Mouse (Mus musculus): ENCODE measurements around the gene Adcy10. TPM values are rescaled to one million over a fixed set of nuclear protein-coding genes. Genes with fewer than 3 reads are reported as not detected.

Gene Adcy10
- polyA plus RNA-seq, 1 experiment: not detected

GRCm38 (mm10) chr1:165610321-165610999 is 125.5 kb downstream of the Adcy10 start:
- Histone ChIP-seq H3K27me3 (replicated peaks) (peaks cover 31% of the 10 kb centered on the region), H3K9me3 (peaks cover 7% of the 10 kb centered on the region), H3K36me3 (replicated peaks; ENCODE audit: low read length) (no peaks in the 10 kb centered on the region), H3K4me3 (replicated peaks) (no peak overlapping the region), H3K4me1 (peaks cover 15% of the 10 kb centered on the region)
- TF ChIP-seq FLI1 (IDR thresholded peaks at IDR 0.05; ENCODE audit: low read length): no peak
- no peak for TF ChIP-seq GATA1 (IDR thresholded peaks at IDR 0.05; ENCODE audit: borderline replicate concordance, low read length)

DNA sequence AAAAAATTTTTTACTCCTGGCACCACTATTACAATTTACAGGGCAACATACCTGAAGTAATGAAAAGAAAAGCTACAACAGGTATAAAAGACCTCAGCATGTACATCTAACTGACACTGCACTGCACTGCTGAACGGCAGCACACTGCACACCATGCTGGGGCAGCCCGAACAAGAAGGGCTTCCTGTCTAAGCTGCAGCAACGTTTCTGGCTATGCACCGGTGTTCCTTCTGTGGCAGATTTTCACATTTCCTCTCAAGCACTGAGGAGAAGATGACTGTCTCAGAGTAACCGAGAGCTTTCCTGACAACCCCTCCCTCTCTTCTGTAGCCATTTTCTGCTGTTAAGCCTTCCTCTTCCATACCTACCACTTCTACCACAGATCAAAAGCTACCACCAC is 127.7 kb downstream of the Adcy10 start:
- Histone ChIP-seq H3K36me3 (replicated peaks; ENCODE audit: low read length) (no peaks in the 10 kb centered on the region), H3K4me1 (peaks cover 15% of the 10 kb centered on the region), H3K4me3 (replicated peaks) (no peak overlapping the region), H3K9me3 (peaks cover 8% of the 10 kb centered on the region), H3K27me3 (replicated peaks) (peaks cover 21% of the 10 kb centered on the region)
- TF ChIP-seq FLI1 (IDR thresholded peaks at IDR 0.05; ENCODE audit: low read length) (no peak), GATA1 (IDR thresholded peaks at IDR 0.05; ENCODE audit: borderline replicate concordance, low read length) (no peak)

- Histone ChIP-seq H3K4me1 (peaks cover 20% of the 10 kb centered on the region), H3K36me3 (replicated peaks; ENCODE audit: low read length) (no peaks in the 10 kb centered on the region), H3K9me3 (peaks cover 8% of the 10 kb centered on the region), H3K27me3 (replicated peaks) (peaks cover 22% of the 10 kb centered on the region), H3K4me3 (replicated peaks) (no peak overlapping the region)
- TF ChIP-seq GATA1 (IDR thresholded peaks at IDR 0.05; ENCODE audit: borderline replicate concordance, low read length): no peak
Measured at GRCm38 (mm10) chr1:165613926-165614325, 128.9 kb downstream of the Adcy10 start.

DNA sequence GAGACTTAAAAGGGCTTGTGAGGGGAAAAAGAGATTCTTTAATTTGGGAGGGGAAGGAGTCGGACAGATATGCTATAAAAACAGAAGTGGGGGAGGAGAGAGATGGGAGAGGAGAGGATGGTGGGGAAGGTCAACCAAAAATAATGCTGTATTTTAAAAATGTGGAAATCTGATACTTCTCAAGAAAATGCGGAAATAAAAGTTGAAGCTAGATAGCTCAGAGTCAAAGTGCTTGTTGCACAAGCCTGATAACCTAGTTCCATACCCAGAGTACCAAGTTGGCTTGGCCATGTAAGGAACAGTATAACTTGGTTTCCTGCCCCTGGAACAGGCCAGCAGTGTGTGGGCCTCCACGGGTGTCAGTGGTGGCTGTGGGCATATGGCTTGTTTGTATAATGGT is 129.8 kb downstream of the Adcy10 start:
- Histone ChIP-seq H3K9me3 (peaks cover 8% of the 10 kb centered on the region), H3K36me3 (replicated peaks; ENCODE audit: low read length) (no peaks in the 10 kb centered on the region), H3K4me3 (replicated peaks) (no peak overlapping the region), H3K27me3 (replicated peaks) (peaks cover 24% of the 10 kb centered on the region), H3K4me1 (peaks cover 16% of the 10 kb centered on the region)
- TF ChIP-seq FLI1 (IDR thresholded peaks at IDR 0.05; ENCODE audit: low read length) (no peak), GATA1 (IDR thresholded peaks at IDR 0.05; ENCODE audit: borderline replicate concordance, low read length) (no peak)

DNA sequence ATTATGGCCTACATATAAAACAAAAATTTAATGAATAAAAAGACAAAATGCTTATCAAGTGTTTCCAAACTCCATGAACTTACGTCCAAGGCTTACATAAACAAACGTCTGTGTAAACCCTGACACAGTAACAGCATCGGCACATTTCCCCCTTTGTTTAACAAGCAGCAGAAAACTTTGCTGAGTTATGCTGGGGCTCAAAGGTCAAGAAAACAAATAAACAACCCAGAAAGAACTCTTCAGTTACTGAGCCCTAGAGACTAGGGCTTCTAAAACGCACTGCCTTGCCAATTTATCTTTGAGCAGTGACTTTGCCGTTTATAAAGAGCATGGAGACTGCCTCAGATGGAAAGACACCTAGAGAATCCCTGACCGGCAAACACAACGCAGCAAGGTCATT is 131.7 kb downstream of the Adcy10 start:
- Histone ChIP-seq H3K36me3 (replicated peaks; ENCODE audit: low read length) (no peaks in the 10 kb centered on the region), H3K4me1 (peaks cover 9% of the 10 kb centered on the region), H3K27me3 (replicated peaks) (peaks cover 21% of the 10 kb centered on the region), H3K9me3 (peaks cover 8% of the 10 kb centered on the region), H3K4me3 (replicated peaks) (no peak overlapping the region)
- TF ChIP-seq FLI1 (IDR thresholded peaks at IDR 0.05; ENCODE audit: low read length): no peak
- no peak for TF ChIP-seq GATA1 (IDR thresholded peaks at IDR 0.05; ENCODE audit: borderline replicate concordance, low read length)

DNA sequence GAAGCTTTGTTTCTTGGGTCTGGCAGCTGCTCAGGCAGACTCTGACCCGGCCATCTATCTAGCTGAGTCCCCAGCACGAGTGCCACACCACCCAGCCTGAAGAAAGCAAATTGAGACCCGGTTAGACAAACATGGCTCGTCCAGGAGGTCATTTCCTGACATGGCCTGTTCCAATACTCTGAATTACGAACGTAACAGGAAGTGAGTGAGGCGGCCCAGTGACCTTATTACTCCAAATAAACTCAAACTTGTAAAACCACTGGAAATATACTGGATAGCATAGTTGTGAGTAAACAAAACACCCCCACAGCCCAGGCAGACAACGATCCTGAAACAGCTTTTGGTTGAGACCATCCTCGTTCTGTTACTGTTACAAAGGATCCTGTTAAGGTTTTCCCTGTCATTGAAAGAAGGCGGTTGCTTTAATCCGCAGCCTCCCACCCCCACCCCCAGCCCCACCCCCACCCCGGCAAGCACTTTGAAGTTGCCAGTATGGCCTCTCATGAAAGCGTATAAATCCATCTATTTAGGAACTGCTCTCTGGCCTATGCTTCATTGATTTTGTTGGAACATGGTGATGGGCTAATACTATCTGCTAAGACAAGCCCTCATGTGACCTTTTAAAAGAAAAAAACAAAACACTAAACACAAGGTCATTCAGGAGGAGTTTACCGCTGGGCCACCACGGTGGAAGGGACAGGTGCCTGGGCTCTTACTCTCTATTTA is 132.3 kb downstream of the Adcy10 start:
- H3K36me3 ChIP-seq (replicated peaks; ENCODE audit: low read length): no peaks in the 10 kb centered on the region
- no peak overlapping the region for H3K4me3 ChIP-seq (replicated peaks)
- peaks cover 8% of the 10 kb centered on the region for H3K9me3 ChIP-seq
- peaks cover 21% of the 10 kb centered on the region for H3K27me3 ChIP-seq (replicated peaks)
- peaks cover 9% of the 10 kb centered on the region for H3K4me1 ChIP-seq
- TF ChIP-seq GATA1 (IDR thresholded peaks at IDR 0.05; ENCODE audit: borderline replicate concordance, low read length): no peak
- TF ChIP-seq FLI1 (IDR thresholded peaks at IDR 0.05; ENCODE audit: low read length): no peak

DNA sequence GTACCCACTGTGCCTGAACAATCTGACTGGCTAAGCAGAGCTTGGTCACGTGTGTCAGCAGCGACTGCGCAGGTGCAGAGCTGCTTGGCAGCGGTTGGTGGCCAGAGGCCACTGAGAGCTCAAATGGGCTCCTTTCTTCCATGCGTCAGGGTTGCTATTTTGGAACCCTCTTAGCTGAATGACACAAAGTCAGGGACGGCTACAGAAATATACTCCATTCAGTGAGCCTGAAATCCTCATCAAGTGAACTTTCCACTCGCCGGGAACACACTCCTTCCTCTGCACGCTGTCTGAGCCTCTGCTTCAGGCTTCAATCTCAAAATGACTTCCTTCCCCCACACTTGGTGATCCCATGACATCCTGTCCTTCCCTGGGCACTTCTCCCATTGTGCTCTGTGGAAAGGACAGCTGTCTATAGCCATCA is 133.2 kb downstream of the Adcy10 start:
- Histone ChIP-seq H3K9me3 (peaks cover 8% of the 10 kb centered on the region), H3K4me1 (peaks cover 5% of the 10 kb centered on the region; the same call in 1 of the 2 replicates), H3K36me3 (replicated peaks; ENCODE audit: low read length) (no peaks in the 10 kb centered on the region), H3K27me3 (replicated peaks) (peaks cover 17% of the 10 kb centered on the region), H3K4me3 (replicated peaks) (no peak overlapping the region)
- TF ChIP-seq GATA1 (IDR thresholded peaks at IDR 0.05; ENCODE audit: borderline replicate concordance, low read length) (no peak), FLI1 (IDR thresholded peaks at IDR 0.05; ENCODE audit: low read length) (no peak)

GRCm38 (mm10) chr1:165625058-165625457 is 140.1 kb downstream of the Adcy10 start:
- Histone ChIP-seq H3K27me3 (replicated peaks) (peaks cover 26% of the 10 kb centered on the region), H3K4me1 (peaks cover 19% of the 10 kb centered on the region), H3K9me3 (no peaks in the 10 kb centered on the region), H3K36me3 (replicated peaks; ENCODE audit: low read length) (no peaks in the 10 kb centered on the region), H3K4me3 (replicated peaks) (no peak overlapping the region)
- no peak for TF ChIP-seq GATA1 (IDR thresholded peaks at IDR 0.05; ENCODE audit: borderline replicate concordance, low read length)
- TF ChIP-seq FLI1 (IDR thresholded peaks at IDR 0.05; ENCODE audit: low read length): no peak

DNA sequence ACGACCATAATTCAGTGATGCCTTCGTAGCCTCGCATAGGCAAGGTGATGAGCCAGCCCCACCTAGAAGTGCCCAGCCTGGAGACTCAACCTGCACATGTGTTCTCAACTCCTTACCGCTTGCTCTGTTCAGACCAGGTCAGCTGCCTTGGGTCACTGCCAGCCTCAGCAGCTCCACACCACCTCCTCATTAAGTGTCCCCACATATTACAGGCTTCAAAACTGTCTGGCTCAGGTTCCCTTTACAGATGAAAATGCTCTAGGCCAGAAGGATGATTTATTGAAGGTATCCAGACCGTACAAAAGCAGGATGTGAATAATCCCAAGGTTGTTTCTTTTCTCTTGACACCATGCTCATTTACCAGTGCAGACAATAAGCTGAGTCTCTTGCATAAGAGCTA is 140.9 kb downstream of the Adcy10 start:
- no peak overlapping the region for H3K4me3 ChIP-seq (replicated peaks)
- peaks cover 25% of the 10 kb centered on the region for H3K4me1 ChIP-seq
- no peak for TF ChIP-seq GATA1 (IDR thresholded peaks at IDR 0.05; ENCODE audit: borderline replicate concordance, low read length)
- TF ChIP-seq FLI1 (IDR thresholded peaks at IDR 0.05; ENCODE audit: low read length): no peak

More for the DNA sequence above, 140.9 kb downstream of the Adcy10 start:
- H3K9me3 ChIP-seq: no peaks in the 10 kb centered on the region
- H3K36me3 ChIP-seq (replicated peaks; ENCODE audit: low read length): no peaks in the 10 kb centered on the region
- H3K27me3 ChIP-seq (replicated peaks): peaks cover 27% of the 10 kb centered on the region

Other genes with a start within 250 kb of the Adcy10 start
- gene Tiprl, start 248.2 kb upstream of the Adcy10 start, polyA plus RNA-seq (2012; ENCODE audit: insufficient read depth, low replicate concordance): 2.5 and 21.2 TPM in 2 replicates
- gene Gpr161, start 189.4 kb upstream of the Adcy10 start, polyA plus RNA-seq (2012; ENCODE audit: insufficient read depth, low replicate concordance): not detected in 2 replicates
- gene Dcaf6, start 24.7 kb upstream of the Adcy10 start, polyA plus RNA-seq (2012; ENCODE audit: insufficient read depth, low replicate concordance): 9.9 and 18.0 TPM in 2 replicates
- gene Mpc2, start 24.5 kb upstream of the Adcy10 start, polyA plus RNA-seq (2012; ENCODE audit: insufficient read depth, low replicate concordance): 156 and 160 TPM in 2 replicates
- gene Mpzl1, start 149.4 kb downstream of the Adcy10 start, polyA plus RNA-seq (2012; ENCODE audit: insufficient read depth, low replicate concordance): 0.53 TPM in 1 of 2 replicates, not detected in the other
- 0.43 and 11.0 TPM in 2 replicates for gene Rcsd1, start 224.6 kb downstream of the Adcy10 start, polyA plus RNA-seq (2012; ENCODE audit: insufficient read depth, low replicate concordance)